Mouse (Mus musculus): ENCODE measurements around the gene Olfr1212. TPM values are rescaled to one million over a fixed set of nuclear protein-coding genes. Genes with fewer than 3 reads are reported as not detected.

Gene Olfr1212
- polyA plus RNA-seq (2012; ENCODE audit: low replicate concordance), result 0.33 TPM in 1 of 2 replicates, not detected in the other

GRCm38 (mm10) chr2:88953669-88954068, at the start of gene Olfr1212:
TSS of gene Olfr1212 (plus strand) at chr2:88953969.

GRCm38 (mm10) chr2:88915057-88915456, 38.7 kb upstream of the Olfr1212 start, which contains the start of gene Olfr1209:
TSS of gene Olfr1209 (minus strand) at chr2:88915157.

GRCm38 (mm10) chr2:88938011-88938410, 15.8 kb upstream of the Olfr1212 start, which contains the start of gene Olfr1211:
TSS of gene Olfr1211 (minus strand) at chr2:88938111.

GRCm38 (mm10) chr2:88980181-88980580, 26.4 kb downstream of the Olfr1212 start, which contains the start of gene Gm13762:
TSS of gene Gm13762 (minus strand) at chr2:88980281.

GRCm38 (mm10) chr2:88992553-88992952, 38.8 kb downstream of the Olfr1212 start, which contains the start of gene Olfr1214:
TSS of gene Olfr1214 (minus strand) at chr2:88992653.

GRCm38 (mm10) chr2:89006873-89007272, 53.1 kb downstream of the Olfr1212 start, which contains the start of gene Olfr1215:
TSS of gene Olfr1215 (minus strand) at chr2:89006973.

Other genes starting within 250 kb of the Olfr1212 start
- gene Olfr1196, start 249.4 kb upstream of the Olfr1212 start, polyA plus RNA-seq (2012; ENCODE audit: low replicate concordance), result not detected in 2 replicates
- gene Olfr1197, start 221.6 kb upstream of the Olfr1212 start, polyA plus RNA-seq (2012; ENCODE audit: low replicate concordance), result not detected in 2 replicates
- not detected in 2 replicates for gene Olfr1198, start 202.6 kb upstream of the Olfr1212 start, polyA plus RNA-seq (2012; ENCODE audit: low replicate concordance)
- not detected in 2 replicates for gene Olfr1199, start 193.5 kb upstream of the Olfr1212 start, polyA plus RNA-seq (2012; ENCODE audit: low replicate concordance)
- gene Olfr1200, start 183.5 kb upstream of the Olfr1212 start, polyA plus RNA-seq (2012; ENCODE audit: low replicate concordance), result not detected in 2 replicates
- not detected in 2 replicates for gene Olfr1201, start 160.9 kb upstream of the Olfr1212 start, polyA plus RNA-seq (2012; ENCODE audit: low replicate concordance)
- gene Olfr1202, start 139.5 kb upstream of the Olfr1212 start, polyA plus RNA-seq (2012; ENCODE audit: low replicate concordance), result not detected in 2 replicates
- not detected in 2 replicates for gene Olfr1205, start 124.2 kb upstream of the Olfr1212 start, polyA plus RNA-seq (2012; ENCODE audit: low replicate concordance)
- not detected in 2 replicates for gene Olfr1204, start 104.7 kb upstream of the Olfr1212 start, polyA plus RNA-seq (2012; ENCODE audit: low replicate concordance)
- not detected in 2 replicates for gene Olfr1206, start 90.7 kb upstream of the Olfr1212 start, polyA plus RNA-seq (2012; ENCODE audit: low replicate concordance)
- gene Olfr1208, start 51.7 kb upstream of the Olfr1212 start, polyA plus RNA-seq (2012; ENCODE audit: low replicate concordance), result not detected in 2 replicates
- gene Olfr1209, start 38.8 kb upstream of the Olfr1212 start, polyA plus RNA-seq (2012; ENCODE audit: low replicate concordance), result not detected in 2 replicates
- not detected in 2 replicates for gene Olfr1211, start 15.9 kb upstream of the Olfr1212 start, polyA plus RNA-seq (2012; ENCODE audit: low replicate concordance)
- gene Gm13762, start 26.3 kb downstream of the Olfr1212 start, polyA plus RNA-seq (2012; ENCODE audit: low replicate concordance), result not detected in 2 replicates
- not detected in 2 replicates for gene Olfr1214, start 38.7 kb downstream of the Olfr1212 start, polyA plus RNA-seq (2012; ENCODE audit: low replicate concordance)
- not detected in 2 replicates for gene Olfr1215, start 53.0 kb downstream of the Olfr1212 start, polyA plus RNA-seq (2012; ENCODE audit: low replicate concordance)
- gene Olfr1216, start 64.4 kb downstream of the Olfr1212 start, polyA plus RNA-seq (2012; ENCODE audit: low replicate concordance), result not detected in 2 replicates
- gene Olfr1217, start 78.1 kb downstream of the Olfr1212 start, polyA plus RNA-seq (2012; ENCODE audit: low replicate concordance), result not detected in 2 replicates
- gene Olfr1218, start 107.2 kb downstream of the Olfr1212 start, polyA plus RNA-seq (2012; ENCODE audit: low replicate concordance), result not detected in 2 replicates
- gene Olfr1219, start 129.5 kb downstream of the Olfr1212 start, polyA plus RNA-seq (2012; ENCODE audit: low replicate concordance), result not detected in 2 replicates
- not detected in 2 replicates for gene Olfr1220, start 152.9 kb downstream of the Olfr1212 start, polyA plus RNA-seq (2012; ENCODE audit: low replicate concordance)
- not detected in 2 replicates for gene Olfr1221, start 163.3 kb downstream of the Olfr1212 start, polyA plus RNA-seq (2012; ENCODE audit: low replicate concordance)
- not detected in 2 replicates for gene Olfr1222, start 179.1 kb downstream of the Olfr1212 start, polyA plus RNA-seq (2012; ENCODE audit: low replicate concordance)
- not detected in 2 replicates for gene Olfr1223, start 197.6 kb downstream of the Olfr1212 start, polyA plus RNA-seq (2012; ENCODE audit: low replicate concordance)
- gene Olfr1224-ps1, start 210.1 kb downstream of the Olfr1212 start, polyA plus RNA-seq (2012; ENCODE audit: low replicate concordance), result 0.26 TPM in 1 of 2 replicates, not detected in the other
- not detected in 2 replicates for gene Olfr1225, start 220.7 kb downstream of the Olfr1212 start, polyA plus RNA-seq (2012; ENCODE audit: low replicate concordance)
- gene Olfr1226, start 246.1 kb downstream of the Olfr1212 start, polyA plus RNA-seq (2012; ENCODE audit: low replicate concordance), result not detected in 2 replicates

Data from leukemia stem cell, adult 10-12 weeks (primary cell).